Mouse (Mus musculus) hindbrain, embryonic 11.5 days (tissue): ENCODE measurements around the gene Borcs6. TPM values are rescaled to one million over a fixed set of nuclear protein-coding genes. Genes with fewer than 3 reads are reported as not detected.

Experiments used
- ATAC-seq: fragments of 200-750 bp; cut with Nextera tagmentation; 2 replicates; pipeline ENCODE4 v1.8.0; 2017; ENCODE audit warnings: mild to moderate bottlenecking, moderate TSS enrichment, moderate library complexity; ENCODE audit not compliant: low FRiP score
- DNase-seq: peaks from one replicate; pipeline ENCODE4 v3.0.0-alpha.2; 2015; ENCODE audit warnings: low spot score
- H3K27ac ChIP-seq: fragments of 300-500 bp; sonication (generic); 2 replicates; pipeline ENCODE4 v1.5.1; 2014; ENCODE audit warnings: mild to moderate bottlenecking, low read depth, low read length
- H3K27me3 ChIP-seq: fragments of 300-500 bp; sonication (generic); 2 replicates; pipeline ENCODE4 v1.6.1; 2014; ENCODE audit warnings: mild to moderate bottlenecking, low read length, moderate library complexity, mixed read lengths; ENCODE audit not compliant: control insufficient read depth, insufficient read depth
- H3K36me3 ChIP-seq: fragments of 300-500 bp; sonication (generic); 2 replicates; pipeline ENCODE4 v1.6.1; 2014; ENCODE audit warnings: mild to moderate bottlenecking, low read length, moderate library complexity, mixed read lengths; ENCODE audit not compliant: control insufficient read depth, insufficient read depth
- H3K4me1 ChIP-seq: fragments of 300-500 bp; sonication (generic); replicated peaks from 2 replicates; pipeline ENCODE4 v1.6.1; 2014; ENCODE audit warnings: low read length, mixed read lengths; ENCODE audit not compliant: control insufficient read depth, insufficient read depth
- H3K4me2 ChIP-seq: fragments of 300-500 bp; sonication (generic); replicated peaks from 2 replicates; pipeline ENCODE4 v1.6.1; 2014; ENCODE audit warnings: mild to moderate bottlenecking, low read depth, low read length
- H3K4me3 ChIP-seq: fragments of 300-500 bp; sonication (generic); 2 replicates; pipeline ENCODE4 v1.5.1; 2014; ENCODE audit warnings: low read depth, low read length
- H3K9ac ChIP-seq: fragments of 300-500 bp; sonication (generic); 2 replicates; pipeline ENCODE4 v1.6.1; 2014; ENCODE audit warnings: low read depth, low read length
- H3K9me3 ChIP-seq: fragments of 300-500 bp; sonication (generic); 2 replicates; pipeline ENCODE4 v1.6.1; 2016; ENCODE audit warnings: low read length; ENCODE audit not compliant: control insufficient read depth
- WGBS: fragments of 180-500 bp; shearing (Covaris S2); extraction: QIAGEN DNeasy Blood & Tissue Kit; methylation state at CpG from one replicate; pipeline ENCODE4 v1.1.7; 2014; 5-methylcytosine and 5-hydroxymethylcytosine counted together
- polyA plus RNA-seq: library from polyadenylated mRNA; unstranded; fragments of >200 nt; fragmentation: Nextera tagmentation; extraction: Ambion mirVana; gene quantifications from 2 replicates; pipeline ENCODE4 v1.2.1, GENCODE M21; 2014

Borcs6 gene
- polyA plus RNA-seq, 1 experiment from 2014 or later: 9.8 TPM

GRCm38 (mm10) chr11:69063413-69064201 lies 4.1 kb downstream of the Borcs6 start:
- DNase-seq: peak; percentile 94
- H3K4me3 ChIP-seq: peak overlapping the region; percentile 75
- no peaks in the 10 kb centered on the region for H3K36me3 ChIP-seq
- H3K27ac ChIP-seq: no peak overlapping the region
- H3K4me1 ChIP-seq: peaks cover 2% of the 10 kb centered on the region; the same call in 1 of the 2 replicates
- H3K4me2 ChIP-seq: peak overlapping the region; percentile 68
- H3K9me3 ChIP-seq: no peaks in the 10 kb centered on the region
- H3K9ac ChIP-seq: peak overlapping the region; percentile 55
- no peaks in the 10 kb centered on the region for H3K27me3 ChIP-seq
- under 1% methylated on average over 31 of the region's 31 CpGs for WGBS
- ATAC-seq: 0 out of 2 replicates have a peak, but pooled peaks have one; percentile 38

- peak overlapping the region; percentile 55 for H3K9ac ChIP-seq
These were observed 5.0 kb downstream of the Borcs6 start for GRCm38 (mm10) chr11:69064259-69065133.

DNA sequence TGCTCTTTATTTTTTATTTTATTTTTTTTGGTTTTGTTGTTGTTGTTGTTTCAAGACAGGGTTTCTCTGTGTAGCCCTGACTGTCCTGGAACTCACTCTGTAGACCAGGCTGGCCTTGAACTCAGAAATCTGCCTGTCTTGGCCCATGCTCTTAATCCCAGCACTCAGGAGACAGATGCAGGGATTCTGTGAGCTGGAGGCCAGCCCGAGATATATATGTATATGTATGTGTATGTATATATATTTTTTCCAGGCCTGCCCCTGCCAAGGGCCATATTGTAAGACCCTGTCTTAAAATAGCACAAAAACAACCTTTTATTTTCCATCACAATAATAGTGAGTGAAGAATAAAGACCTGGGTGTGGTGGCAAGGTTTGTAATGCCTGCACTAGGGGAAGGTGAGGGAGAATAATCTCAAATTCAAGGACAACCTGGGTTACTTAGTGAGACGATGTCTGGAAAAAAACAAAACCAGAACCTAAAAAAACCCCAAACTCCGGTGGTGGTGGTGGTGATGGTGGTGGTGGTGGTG lies 5.9 kb downstream of the Borcs6 start:
- H3K36me3 ChIP-seq: no peaks in the 10 kb centered on the region
- no peak overlapping the region for H3K4me3 ChIP-seq
- H3K4me2 ChIP-seq: peak overlapping the region; percentile 69; the same call in 1 of the 2 replicates
- H3K9me3 ChIP-seq: no peaks in the 10 kb centered on the region
- DNase-seq: no peak
- WGBS: 58% methylated on average over 3 of the region's 3 CpGs
- H3K9ac ChIP-seq: no peak overlapping the region
- no peak overlapping the region for H3K27ac ChIP-seq
- H3K4me1 ChIP-seq: peaks cover 2% of the 10 kb centered on the region; the same call in 1 of the 2 replicates
- H3K27me3 ChIP-seq: no peaks in the 10 kb centered on the region
- ATAC-seq: no peak

More at GRCm38 (mm10) chr11:69064259-69065133, 5.0 kb downstream of the Borcs6 start:
- Histone ChIP-seq H3K4me1 (peaks cover 2% of the 10 kb centered on the region; the same call in 1 of the 2 replicates), H3K27me3 (no peaks in the 10 kb centered on the region), H3K9me3 (no peaks in the 10 kb centered on the region), H3K36me3 (no peaks in the 10 kb centered on the region), H3K27ac (no peak overlapping the region), H3K4me3 (peak overlapping the region; percentile 75), H3K4me2 (peak overlapping the region; percentile 68)
- WGBS: 42% methylated on average over 9 of the region's 9 CpGs
- DNase-seq (no peak), ATAC-seq (no peak)

- H3K27ac ChIP-seq: no peak overlapping the region
- H3K4me2 ChIP-seq: peak overlapping the region; percentile 69
- no peaks in the 10 kb centered on the region for H3K36me3 ChIP-seq
These were observed 6.8 kb downstream of the Borcs6 start for GRCm38 (mm10) chr11:69066163-69066861.

GRCm38 (mm10) chr11:69066956-69067355 lies 7.4 kb downstream of the Borcs6 start:
- ATAC-seq (no peak), DNase-seq (peak; percentile 95)
- H3K27me3 ChIP-seq: no peaks in the 10 kb centered on the region
- no peaks in the 10 kb centered on the region for H3K9me3 ChIP-seq
- no peak overlapping the region; the same call in 1 of the 2 replicates for H3K9ac ChIP-seq
- peak overlapping the region; percentile 36 for H3K4me3 ChIP-seq
- H3K36me3 ChIP-seq: no peaks in the 10 kb centered on the region
- WGBS: 11% methylated on average over 8 of the region's 8 CpGs
- peak overlapping the region; percentile 69 for H3K4me2 ChIP-seq
- H3K4me1 ChIP-seq: peaks cover 7% of the 10 kb centered on the region
- H3K27ac ChIP-seq: no peak overlapping the region

More at GRCm38 (mm10) chr11:69066163-69066861, 6.8 kb downstream of the Borcs6 start:
- no peak for ATAC-seq
- H3K4me1 ChIP-seq: peaks cover 5% of the 10 kb centered on the region
- DNase-seq: peak; percentile 31
- WGBS: 2% methylated on average over 29 of the region's 29 CpGs
- peak overlapping the region; percentile 44 for H3K9ac ChIP-seq
- H3K4me3 ChIP-seq: peak overlapping the region; percentile 36
- no peaks in the 10 kb centered on the region for H3K27me3 ChIP-seq
- no peaks in the 10 kb centered on the region for H3K9me3 ChIP-seq

DNA sequence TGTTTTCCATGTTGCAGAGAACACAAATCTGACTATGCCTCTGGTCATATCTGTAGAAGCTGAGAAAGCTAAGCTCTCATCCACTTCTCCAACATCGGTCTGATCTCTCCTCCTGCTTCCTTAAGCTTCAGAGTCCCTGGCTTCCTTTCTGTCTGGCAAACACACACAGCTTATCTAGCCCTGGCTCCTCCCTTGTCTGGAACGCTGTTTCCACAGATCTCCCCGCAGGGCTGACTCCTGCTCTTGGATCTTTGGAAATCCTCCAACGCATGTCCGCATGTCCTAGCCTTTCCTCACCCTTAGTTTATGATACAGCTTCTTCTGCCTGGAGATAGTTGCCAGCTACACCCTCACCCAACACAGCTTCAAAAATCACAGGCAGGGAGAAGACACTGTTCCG lies 8.1 kb downstream of the Borcs6 start:
- H3K36me3 ChIP-seq: no peaks in the 10 kb centered on the region
- no peak overlapping the region for H3K4me3 ChIP-seq
- H3K27me3 ChIP-seq: no peaks in the 10 kb centered on the region
- peaks cover 7% of the 10 kb centered on the region for H3K4me1 ChIP-seq
- no peak overlapping the region for H3K4me2 ChIP-seq
- no peak for DNase-seq
- H3K9ac ChIP-seq: no peak overlapping the region
- no peaks in the 10 kb centered on the region for H3K9me3 ChIP-seq
- H3K27ac ChIP-seq: no peak overlapping the region
- WGBS: 66% methylated on average over 6 of the region's 6 CpGs
- ATAC-seq: no peak

- no peak for DNase-seq
- ATAC-seq: no peak
- WGBS: under 1% methylated on average over 13 of the region's 13 CpGs
These were observed 10.6 kb downstream of the Borcs6 start for GRCm38 (mm10) chr11:69070093-69070492.

More at GRCm38 (mm10) chr11:69070093-69070492, 10.6 kb downstream of the Borcs6 start:
- Histone ChIP-seq H3K4me1 (peaks cover 7% of the 10 kb centered on the region), H3K27me3 (no peaks in the 10 kb centered on the region), H3K4me3 (peak overlapping the region; percentile 59), H3K36me3 (no peaks in the 10 kb centered on the region), H3K4me2 (peak overlapping the region; percentile 85), H3K9ac (peak overlapping the region; percentile 81), H3K27ac (peak overlapping the region; percentile 82), H3K9me3 (no peaks in the 10 kb centered on the region)
